Mouse (Mus musculus) G1E (cell line): Measurements from ENCODE around the gene Gm21958.

Source experiments
- CTCF ChIP-seq: IDR thresholded peaks from 2 replicates; pipeline ENCODE4 v1.5.1; 2012; ENCODE audit warnings: low read depth, low read length, inconsistent platforms, mixed read lengths
- GATA1 ChIP-seq: IDR thresholded peaks from 2 replicates; pipeline ENCODE4 v1.6.1; 2012; ENCODE audit warnings: borderline replicate concordance, low read length, inconsistent platforms, mixed read lengths
- POLR2AphosphoS5 ChIP-seq: IDR thresholded peaks from 2 replicates; pipeline ENCODE4 v1.6.1; 2012; ENCODE audit warnings: low read depth, low read length, inconsistent platforms; ENCODE audit not compliant: insufficient replicate concordance
- TAL1 ChIP-seq: conservative IDR thresholded peaks from 2 replicates; pipeline ENCODE4 v1.6.1; 2012; ENCODE audit warnings: low read depth, low read length, inconsistent platforms, mixed read lengths

DNA sequence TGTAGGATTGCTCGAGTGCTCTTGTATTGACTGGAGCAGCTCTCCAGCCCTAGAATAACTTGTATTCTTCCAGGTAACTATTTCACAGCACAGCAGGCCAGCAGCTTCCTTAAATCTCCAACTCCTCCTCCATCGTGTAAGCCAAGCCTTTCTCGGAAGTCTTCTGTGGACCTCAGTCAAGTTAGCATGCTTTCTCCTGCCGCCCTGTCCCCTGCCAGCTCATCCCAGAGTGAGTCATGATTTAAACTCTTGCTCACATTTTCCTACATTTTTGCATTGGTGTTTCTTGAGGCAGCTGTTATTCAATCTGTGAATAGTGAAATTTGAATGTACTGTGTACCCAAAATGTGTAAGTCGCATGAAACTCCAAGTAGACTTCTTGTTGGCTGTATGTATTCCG lies 1.3 kb upstream of the Gm21958 start:
- TF ChIP-seq TAL1 (no peak), CTCF (no peak), GATA1 (no peak), POLR2AphosphoS5 (no peak)
